Mouse (Mus musculus) spleen, adult 2 months (tissue): Measurements from ENCODE around the gene 0610030E20Rik.

Source experiments
- CTCF ChIP-seq: fragments of 200-500 bp; IDR thresholded peaks from 2 replicates; pipeline ENCODE4 v1.5.1; 2011; ENCODE audit warnings: mild to moderate bottlenecking, inconsistent platforms; ENCODE audit not compliant: insufficient read depth, insufficient read length, insufficient replicate concordance; ENCODE audit errors: extremely low read depth
- POLR2A ChIP-seq: fragments of 200-500 bp; IDR thresholded peaks from 2 replicates; pipeline ENCODE4 v1.6.1; 2011; ENCODE audit warnings: low read depth, low read length, inconsistent platforms

- TF ChIP-seq POLR2A, result no peak
- no peak; the same call in 1 of the 2 replicates for TF ChIP-seq CTCF
These were observed 16.9 kb downstream of the 0610030E20Rik start for GRCm38 (mm10) chr6:72364009-72364408.
